Mouse (Mus musculus) hindbrain, postnatal 0 days (tissue): ENCODE measurements around the gene Fuca1. TPM values are rescaled to one million over a fixed set of nuclear protein-coding genes. Genes with fewer than 3 reads are reported as not detected.

Source experiments
- ATAC-seq: fragments of 200-750 bp; cut with Nextera tagmentation; 2 replicates; pipeline ENCODE4 v1.8.0; 2017; ENCODE audit warnings: mild to moderate bottlenecking, moderate TSS enrichment, moderate library complexity
- DNase-seq: peaks from one replicate; pipeline ENCODE4 v3.0.0-alpha.2; 2015; ENCODE audit warnings: low spot score
- H3K27ac ChIP-seq: fragments of 300-500 bp; sonication (generic); 2 replicates; pipeline ENCODE4 v1.5.1; 2014; ENCODE audit warnings: mild to moderate bottlenecking
- H3K27me3 ChIP-seq: fragments of 300-500 bp; sonication (generic); 2 replicates; pipeline ENCODE4 v1.6.1; 2014; ENCODE audit warnings: low read length, mixed read lengths; ENCODE audit not compliant: insufficient read depth
- H3K36me3 ChIP-seq: fragments of 300-500 bp; sonication (generic); 2 replicates; pipeline ENCODE4 v1.6.1; 2014; ENCODE audit warnings: low read length, mixed read lengths; ENCODE audit not compliant: insufficient read depth
- H3K4me1 ChIP-seq: fragments of 300-500 bp; sonication (generic); 2 replicates; pipeline ENCODE4 v1.6.1; 2014; ENCODE audit warnings: antibody characterized with exemption, low read length, mixed read lengths; ENCODE audit not compliant: insufficient read depth
- H3K4me2 ChIP-seq: fragments of 300-500 bp; sonication (generic); 2 replicates; pipeline ENCODE4 v1.6.1; 2014; ENCODE audit warnings: low read depth, mild to moderate bottlenecking, low read length, moderate library complexity, mixed read lengths
- H3K4me3 ChIP-seq: fragments of 300-500 bp; sonication (generic); 2 replicates; pipeline ENCODE4 v1.5.1; 2014; ENCODE audit warnings: low read length
- H3K9ac ChIP-seq: fragments of 300-500 bp; sonication (generic); replicated peaks from 2 replicates; pipeline ENCODE4 v1.6.1; 2014; ENCODE audit warnings: mild to moderate bottlenecking, low read length, moderate library complexity, mixed read lengths
- H3K9me3 ChIP-seq: fragments of 300-500 bp; sonication (generic); 2 replicates; pipeline ENCODE4 v1.6.1; 2016; ENCODE audit warnings: low read length, mixed read lengths
- CTCF ChIP-seq: IDR thresholded peaks from 2 replicates; pipeline ENCODE4 v1.5.1; 2016; ENCODE audit warnings: antibody characterized with exemption, control low read depth, low read depth
- WGBS: fragments of 180-500 bp; shearing (Covaris S2); extraction: QIAGEN DNeasy Blood & Tissue Kit; methylation state at CpG from one replicate; pipeline ENCODE4 v1.1.7; 2014; 5-methylcytosine and 5-hydroxymethylcytosine counted together
- polyA plus RNA-seq: library from polyadenylated mRNA; unstranded; fragments of >200 nt; fragmentation: Nextera tagmentation; extraction: Ambion mirVana; gene quantifications from 2 replicates; pipeline ENCODE4 v1.2.1, GENCODE M21; 2015
- total RNA-seq: library from RNA; depleted of rRNA; stranded (reverse); fragments of >200 nt; gene quantifications from 2 replicates; pipeline ENCODE4 v1.2.3, GENCODE M21; 2014

Fuca1 gene
- total and polyA plus RNA-seq, 2 experiments from 2014 or later: 43.6 to 97.3 TPM

GRCm38 (mm10) chr4:135981524-135982063 is 61.1 kb downstream of the Fuca1 start:
- ATAC-seq: no peak
- peaks cover 8% of the 10 kb centered on the region for H3K4me1 ChIP-seq

GRCm38 (mm10) chr4:135984556-135984955 is 64.0 kb downstream of the Fuca1 start:
- WGBS: 93% methylated on average over 5 of the region's 5 CpGs
- no peak for DNase-seq
- no peak overlapping the region for H3K9ac ChIP-seq
- no peak overlapping the region for H3K4me2 ChIP-seq
- H3K9me3 ChIP-seq: no peaks in the 10 kb centered on the region
- no peak overlapping the region for H3K4me3 ChIP-seq
- peaks cover 12% of the 10 kb centered on the region for H3K36me3 ChIP-seq
- no peak for ATAC-seq
- H3K27ac ChIP-seq: no peak overlapping the region
- no peaks in the 10 kb centered on the region for H3K27me3 ChIP-seq
- H3K4me1 ChIP-seq: peaks cover 12% of the 10 kb centered on the region
- no peak for TF ChIP-seq CTCF

More at GRCm38 (mm10) chr4:135981524-135982063, 61.1 kb downstream of the Fuca1 start:
- TF ChIP-seq CTCF: no peak
- Histone ChIP-seq H3K9me3 (no peaks in the 10 kb centered on the region), H3K4me3 (no peak overlapping the region), H3K27ac (no peak overlapping the region), H3K36me3 (peaks cover 23% of the 10 kb centered on the region), H3K4me2 (no peak overlapping the region), H3K9ac (no peak overlapping the region), H3K27me3 (no peaks in the 10 kb centered on the region)
- WGBS: 62% methylated on average over 7 of the region's 7 CpGs
- DNase-seq: no peak

GRCm38 (mm10) chr4:135985193-135985592 is 64.7 kb downstream of the Fuca1 start:
- Histone ChIP-seq H3K4me3 (no peak overlapping the region), H3K4me1 (peaks cover 12% of the 10 kb centered on the region), H3K27ac (no peak overlapping the region), H3K36me3 (peaks cover 12% of the 10 kb centered on the region), H3K9me3 (no peaks in the 10 kb centered on the region), H3K27me3 (no peaks in the 10 kb centered on the region), H3K4me2 (no peak overlapping the region), H3K9ac (no peak overlapping the region)
- DNase-seq (no peak), ATAC-seq (no peak)
- 96% methylated on average over 5 of the region's 5 CpGs for WGBS
- no peak for TF ChIP-seq CTCF

- Histone ChIP-seq H3K9ac (peak overlapping the region; percentile 33; the same call in 1 of the 2 replicates), H3K4me2 (peak overlapping the region; percentile 99), H3K27ac (no peak overlapping the region), H3K9me3 (no peaks in the 10 kb centered on the region), H3K4me1 (peaks cover 12% of the 10 kb centered on the region), H3K4me3 (peak overlapping the region; percentile 84), H3K27me3 (no peaks in the 10 kb centered on the region), H3K36me3 (peaks cover 12% of the 10 kb centered on the region)
- TF ChIP-seq CTCF: no peak
- ATAC-seq (no peak), DNase-seq (no peak)
- 87% methylated on average over 7 of the region's 7 CpGs for WGBS
Observed at GRCm38 (mm10) chr4:135985769-135986168, 65.2 kb downstream of the Fuca1 start.

GRCm38 (mm10) chr4:135986301-135986942 is 65.9 kb downstream of the Fuca1 start:
- H3K9me3 ChIP-seq: no peaks in the 10 kb centered on the region
- DNase-seq (peak; percentile 16), ATAC-seq (no peak; the same call in 1 of the 2 replicates)
- no peak for TF ChIP-seq CTCF
- H3K36me3 ChIP-seq: peaks cover 12% of the 10 kb centered on the region
- peak overlapping the region; percentile 80 for H3K27ac ChIP-seq
- peak overlapping the region; percentile 84 for H3K4me3 ChIP-seq
- peak overlapping the region; percentile 89 for H3K9ac ChIP-seq
- peak overlapping the region; percentile 99 for H3K4me2 ChIP-seq
- no peaks in the 10 kb centered on the region for H3K27me3 ChIP-seq
- H3K4me1 ChIP-seq: peaks cover 12% of the 10 kb centered on the region
- WGBS: 5% methylated on average over 20 of the region's 23 CpGs

GRCm38 (mm10) chr4:135986943-135987710 is 66.6 kb downstream of the Fuca1 start, which contains the start of gene Pithd1:
TSS of gene Pithd1 (minus strand) at chr4:135987264.
- peaks cover 12% of the 10 kb centered on the region for H3K4me1 ChIP-seq
- DNase-seq (peak; percentile 97), ATAC-seq (peak; percentile 96)
- H3K4me3 ChIP-seq: peak within 1 kb of the TSS; percentile 84
- no peaks in the 10 kb centered on the region for H3K9me3 ChIP-seq
- TF ChIP-seq CTCF: peak; percentile 37
- H3K9ac ChIP-seq: peak within 1 kb of the TSS; percentile 89
- H3K4me2 ChIP-seq: peak within 1 kb of the TSS; percentile 99
- under 1% methylated on average over 75 of the region's 81 CpGs for WGBS
- H3K27me3 ChIP-seq: no peaks in the 10 kb centered on the region
- H3K27ac ChIP-seq: peak within 1 kb of the TSS; percentile 80
- H3K36me3 ChIP-seq: peaks cover 12% of the 10 kb centered on the region
